Mouse (Mus musculus): ENCODE measurements around the gene 2310061I04Rik.

DNA sequence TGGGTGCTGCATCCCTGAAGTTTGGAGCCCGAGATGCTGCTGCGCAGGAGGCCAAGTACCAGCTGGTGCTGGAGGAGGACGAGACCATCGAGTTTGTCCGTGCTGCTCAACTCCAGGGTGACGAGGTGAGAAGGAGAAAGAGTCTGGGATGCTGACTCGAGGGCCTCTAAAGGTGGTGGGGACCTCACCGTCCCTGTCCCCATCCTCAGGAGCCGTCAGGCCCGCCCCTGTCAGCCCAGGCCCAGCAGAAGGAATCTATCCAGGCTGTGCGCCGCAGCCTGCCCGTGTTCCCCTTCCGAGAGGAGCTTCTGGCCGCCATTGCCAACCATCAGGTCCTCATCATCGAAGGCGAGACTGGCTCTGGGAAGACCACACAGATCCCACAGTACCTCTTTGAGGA, 14.3 kb downstream of the 2310061I04Rik start:
- TF ChIP-seq CTCF (IDR thresholded peaks at IDR 0.05; ENCODE audit: low read depth) = no peak
- TF ChIP-seq EP300 (IDR thresholded peaks at IDR 0.05; ENCODE audit: low read depth) = no peak

All from liver, postnatal 0 days (tissue).